Mouse (Mus musculus): Measurements from ENCODE around the gene Flt1. TPM values are rescaled to one million over a fixed set of nuclear protein-coding genes. Genes with fewer than 3 reads are reported as not detected.

Gene Flt1
- total and polyA plus RNA-seq, 3 experiments: 0.03 to 0.08 TPM; not detected in 1

- no peaks in the 10 kb centered on the region for H3K9me3 ChIP-seq (replicated peaks; ENCODE audit: insufficient read depth, low read length)
- no peak for DNase-seq (ENCODE audit: low read depth, low spot score)
- no peaks in the 10 kb centered on the region for H3K79me2 ChIP-seq (ENCODE audit: control insufficient read depth, insufficient read depth, low read length, poor library complexity)
- H3K27me3 ChIP-seq (ENCODE audit: control insufficient read depth in 1 of 2, insufficient read depth in 2 of 2, low read length in 2 of 2): no peaks in the 10 kb centered on the region
- H3K27ac ChIP-seq (ENCODE audit: control insufficient read depth, low read depth, low read length): no peak overlapping the region
- H3K9ac ChIP-seq (ENCODE audit: control insufficient read depth, low read depth, low read length, poor library complexity, severe bottlenecking): no peak overlapping the region
- TF ChIP-seq KAT2A (conservative IDR thresholded peaks at IDR 0.05; ENCODE audit: low read depth, low read length) (no peak), CHD2 (IDR thresholded peaks at IDR 0.05; ENCODE audit: low read length) (no peak), ELF1 (IDR thresholded peaks at IDR 0.05; ENCODE audit: low read depth, low read length) (no peak), E2F4 (IDR thresholded peaks at IDR 0.05; ENCODE audit: borderline replicate concordance, low read depth, low read length) (no peak)
- H3K36me3 ChIP-seq (ENCODE audit: control insufficient read depth in 1 of 2, insufficient read depth in 2 of 2, low read length in 2 of 2): no peaks in the 10 kb centered on the region
- H3K4me3 ChIP-seq (ENCODE audit: control insufficient read depth in 1 of 2, insufficient read depth in 1 of 2, low read depth in 2 of 2, low read length in 2 of 2): no peak overlapping the region
- no peaks in the 10 kb centered on the region for H3K4me1 ChIP-seq (ENCODE audit: control insufficient read depth in 1 of 2, insufficient read depth in 2 of 2, low read length in 2 of 2)
These were observed 22.3 kb upstream of the Flt1 start for GRCm38 (mm10) chr5:147748081-147748581.

- Histone ChIP-seq H3K36me3 (ENCODE audit: control insufficient read depth in 1 of 2, insufficient read depth in 2 of 2, low read length in 2 of 2) (no peaks in the 10 kb centered on the region), H3K4me3 (ENCODE audit: control insufficient read depth in 1 of 2, insufficient read depth in 1 of 2, low read depth in 2 of 2, low read length in 2 of 2) (no peak overlapping the region)
These were observed 19.3 kb upstream of the Flt1 start for GRCm38 (mm10) chr5:147744900-147745653.

GRCm38 (mm10) chr5:147742468-147743111 lies 16.8 kb upstream of the Flt1 start:
- no peaks in the 10 kb centered on the region for H3K4me1 ChIP-seq (ENCODE audit: control insufficient read depth in 1 of 2, insufficient read depth in 2 of 2, low read length in 2 of 2)

More at GRCm38 (mm10) chr5:147744900-147745653, 19.3 kb upstream of the Flt1 start:
- Histone ChIP-seq H3K4me1 (ENCODE audit: control insufficient read depth in 1 of 2, insufficient read depth in 2 of 2, low read length in 2 of 2) (no peaks in the 10 kb centered on the region), H3K27me3 (ENCODE audit: control insufficient read depth in 1 of 2, insufficient read depth in 2 of 2, low read length in 2 of 2) (no peaks in the 10 kb centered on the region), H3K9ac (ENCODE audit: control insufficient read depth, low read depth, low read length, poor library complexity, severe bottlenecking) (no peak overlapping the region), H3K79me2 (ENCODE audit: control insufficient read depth, insufficient read depth, low read length, poor library complexity) (no peaks in the 10 kb centered on the region), H3K27ac (ENCODE audit: control insufficient read depth, low read depth, low read length) (no peak overlapping the region), H3K9me3 (replicated peaks; ENCODE audit: insufficient read depth, low read length) (no peaks in the 10 kb centered on the region)
- DNase-seq (ENCODE audit: low read depth, low spot score): no peak
- TF ChIP-seq ETS1 (IDR thresholded peaks at IDR 0.05; ENCODE audit: low read depth, low read length) (no peak), MYB (IDR thresholded peaks at IDR 0.05; ENCODE audit: low read depth, low read length) (no peak), JUND (IDR thresholded peaks at IDR 0.05; ENCODE audit: low read depth, low read length) (no peak), USF1 (IDR thresholded peaks at IDR 0.05; ENCODE audit: low read depth, low read length) (no peak), KAT2A (conservative IDR thresholded peaks at IDR 0.05; ENCODE audit: low read depth, low read length) (no peak), ZKSCAN1 (IDR thresholded peaks at IDR 0.05; ENCODE audit: low read depth, low read length) (no peak), E2F4 (IDR thresholded peaks at IDR 0.05; ENCODE audit: borderline replicate concordance, low read depth, low read length) (no peak), MYC (IDR thresholded peaks at IDR 0.05; ENCODE audit: low read depth, low read length) (no peak), ZC3H11A (IDR thresholded peaks at IDR 0.05; ENCODE audit: low read depth, low read length) (no peak), SIN3A (IDR thresholded peaks at IDR 0.05; ENCODE audit: low read length) (no peak), MAZ (IDR thresholded peaks at IDR 0.05; ENCODE audit: low read depth, low read length) (no peak), GATA1 (IDR thresholded peaks at IDR 0.05; ENCODE audit: low read depth, low read length) (no peak), ZMIZ1 (IDR thresholded peaks at IDR 0.05; ENCODE audit: low read depth, low read length) (no peak), RAD21 (IDR thresholded peaks at IDR 0.05; ENCODE audit: low read depth, low read length) (no peak), POLR2AphosphoS2 (IDR thresholded peaks at IDR 0.05; ENCODE audit: low read length) (no peak), MXI1 (IDR thresholded peaks at IDR 0.05; ENCODE audit: low read depth, low read length) (no peak), ZNF384 (IDR thresholded peaks at IDR 0.05; ENCODE audit: low read depth, low read length) (no peak), NRF1 (IDR thresholded peaks at IDR 0.05; ENCODE audit: insufficient read depth, low read depth, low read length, poor library complexity, severe bottlenecking) (no peak), NELFE (IDR thresholded peaks at IDR 0.05; ENCODE audit: low read depth, low read length) (no peak)

More at GRCm38 (mm10) chr5:147742468-147743111, 16.8 kb upstream of the Flt1 start:
- H3K9me3 ChIP-seq (replicated peaks; ENCODE audit: insufficient read depth, low read length): no peaks in the 10 kb centered on the region
- TF ChIP-seq GATA1 (IDR thresholded peaks at IDR 0.05; ENCODE audit: low read depth, low read length) (no peak), MYC (IDR thresholded peaks at IDR 0.05; ENCODE audit: low read depth, low read length) (no peak), POLR2AphosphoS2 (IDR thresholded peaks at IDR 0.05; ENCODE audit: low read length) (no peak), POLR2AphosphoS5 (IDR thresholded peaks at IDR 0.05; ENCODE audit: borderline replicate concordance, low read depth, low read length) (no peak), ELF1 (IDR thresholded peaks at IDR 0.05; ENCODE audit: low read depth, low read length) (no peak), GABPA (IDR thresholded peaks at IDR 0.05; ENCODE audit: low read depth, low read length) (no peak), RAD21 (IDR thresholded peaks at IDR 0.05; ENCODE audit: low read depth, low read length) (no peak), ZC3H11A (IDR thresholded peaks at IDR 0.05; ENCODE audit: low read depth, low read length) (no peak), TAL1 (IDR thresholded peaks at IDR 0.05; ENCODE audit: low read length) (no peak), TBP (IDR thresholded peaks at IDR 0.05; ENCODE audit: low read depth, low read length) (no peak), E2F4 (IDR thresholded peaks at IDR 0.05; ENCODE audit: borderline replicate concordance, low read depth, low read length) (no peak)
- no peaks in the 10 kb centered on the region for H3K27me3 ChIP-seq (ENCODE audit: control insufficient read depth in 1 of 2, insufficient read depth in 2 of 2, low read length in 2 of 2)
- no peaks in the 10 kb centered on the region for H3K79me2 ChIP-seq (ENCODE audit: control insufficient read depth, insufficient read depth, low read length, poor library complexity)
- H3K9ac ChIP-seq (ENCODE audit: control insufficient read depth, low read depth, low read length, poor library complexity, severe bottlenecking): no peak overlapping the region
- H3K36me3 ChIP-seq (ENCODE audit: control insufficient read depth in 1 of 2, insufficient read depth in 2 of 2, low read length in 2 of 2): no peaks in the 10 kb centered on the region
- H3K4me3 ChIP-seq (ENCODE audit: control insufficient read depth in 1 of 2, insufficient read depth in 1 of 2, low read depth in 2 of 2, low read length in 2 of 2): no peak overlapping the region
- no peak for DNase-seq (ENCODE audit: low read depth, low spot score)
- no peak overlapping the region for H3K27ac ChIP-seq (ENCODE audit: control insufficient read depth, low read depth, low read length)

Data from MEL (cell line).